Mouse (Mus musculus): ENCODE measurements around the gene Kif21a.

The Kif21a gene

GRCm38 (mm10) chr15:90938469-90938868, 111.3 kb downstream of the Kif21a start:
- no peak for DNase-seq (ENCODE audit: low read depth, low spot score)

DNA sequence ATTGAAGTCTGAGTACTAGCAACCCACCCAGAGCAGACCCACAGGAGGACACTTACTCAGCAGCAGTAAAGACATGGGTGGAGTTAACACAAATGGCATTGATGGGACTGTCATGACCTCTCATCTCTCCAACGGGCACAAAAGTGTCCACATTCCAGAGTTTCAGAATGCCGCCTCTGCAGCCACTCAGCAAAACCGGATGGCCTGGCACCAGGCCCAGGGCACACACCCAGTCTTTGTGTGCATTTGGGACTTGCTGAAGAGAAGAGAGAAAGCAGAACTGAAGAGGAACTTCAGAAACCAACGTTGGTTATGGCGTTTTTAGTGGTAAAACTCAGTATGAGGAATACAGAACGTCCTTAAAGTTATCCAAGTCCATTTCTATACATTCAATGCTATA, 114.2 kb downstream of the Kif21a start:
- DNase-seq (ENCODE audit: low read depth, low spot score): no peak

- DNase-seq (ENCODE audit: low read depth, low spot score): no peak
Measured at GRCm38 (mm10) chr15:90931451-90931850, 118.3 kb downstream of the Kif21a start.

GRCm38 (mm10) chr15:90929043-90929442, 120.7 kb downstream of the Kif21a start:
- peak; percentile 26 for DNase-seq (ENCODE audit: low read depth, low spot score)

- DNase-seq (ENCODE audit: low read depth, low spot score): no peak
Measured at GRCm38 (mm10) chr15:90896480-90896879, 153.3 kb downstream of the Kif21a start.

DNA sequence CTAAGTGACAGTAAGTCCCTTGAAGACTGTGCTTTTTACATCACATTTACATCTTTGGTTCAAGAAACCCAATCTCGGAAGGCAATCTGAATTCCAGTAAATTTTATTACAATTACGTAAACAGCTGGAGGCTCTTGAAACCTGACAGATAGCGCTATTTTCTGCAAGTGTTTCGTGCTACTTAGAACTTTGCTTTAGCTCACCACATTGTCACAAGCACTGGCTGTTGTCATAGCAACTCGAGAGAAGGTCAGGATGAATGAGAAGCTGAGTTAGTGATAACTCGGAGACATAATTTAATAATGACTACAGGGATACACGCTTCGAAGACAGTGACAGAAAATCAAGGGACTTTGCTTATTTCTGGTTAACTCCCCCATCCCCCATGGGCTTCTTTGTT, 162.3 kb downstream of the Kif21a start:
- no peak for DNase-seq (ENCODE audit: low read depth, low spot score)

All from ZHBTc4 (cell line).